In the genomic region with DNA sequence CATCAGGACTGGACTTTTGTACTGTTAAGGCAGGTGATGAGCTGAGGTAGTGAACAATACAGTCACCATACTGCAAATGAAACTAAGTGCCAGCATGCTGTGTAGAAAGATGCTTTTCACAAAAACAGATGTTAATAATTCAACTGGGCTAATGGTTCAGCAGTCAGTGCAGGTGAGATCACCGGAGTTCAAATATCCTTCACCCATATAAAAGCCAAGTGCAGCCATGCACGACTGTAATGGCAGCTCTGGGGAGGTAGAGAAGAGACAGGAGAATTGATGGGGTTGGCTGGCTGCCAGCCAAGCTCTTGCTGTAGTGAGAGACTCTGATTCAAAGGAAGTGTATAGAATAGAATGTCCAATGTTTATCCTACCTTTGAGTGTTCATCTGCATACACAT, we compare ENCODE assay signal across 14 mouse cellular contexts.
"Had no signal": no experiment of that assay in that cellular context is flagged by ENCODE, and none has a peak within 500 bp of the region (broad histone marks: within the 10 kb centered on the region; RNA-seq: fewer than 3 reads in every experiment).

No protein-coding gene starts in this region.

- H3K4me3 ChIP-seq: hindbrain, embryonic 15.5 days; layer of hippocampus, adult 2 months; limb, embryonic 12.5 days; liver, embryonic 13.5 days; midbrain, embryonic 10.5 days; myocyte; neural tube, embryonic 12.5 days had no signal

- H3K27me3 ChIP-seq: hindbrain, embryonic 15.5 days; limb, embryonic 12.5 days; liver, embryonic 13.5 days; neural tube, embryonic 12.5 days had no signal

- H3K27ac ChIP-seq: hindbrain, embryonic 15.5 days; layer of hippocampus, adult 2 months; limb, embryonic 12.5 days; liver, embryonic 13.5 days; midbrain, embryonic 10.5 days; neural tube, embryonic 12.5 days had no signal

- DNase-seq: liver; liver, embryonic 13.5 days; liver, postnatal 0 days; lung, postnatal 36 days; midbrain, embryonic 14.5 days; right cerebral cortex, adult 18-20 months; right cerebral cortex, postnatal 25 days; thymus, postnatal 36 days had no signal

- ATAC-seq: liver, postnatal 0 days had no signal

- H3K4me1 ChIP-seq: hindbrain, embryonic 15.5 days; limb, embryonic 12.5 days; liver, embryonic 13.5 days; midbrain, embryonic 10.5 days; neural tube, embryonic 12.5 days had no signal

- H3K36me3 ChIP-seq: hindbrain, embryonic 15.5 days; limb, embryonic 12.5 days; liver, embryonic 13.5 days; midbrain, embryonic 10.5 days; neural tube, embryonic 12.5 days had no signal
